In genomic region chr8:124273606-124274218, GRCm38 (mm10) we compare ENCODE assay signal across 11 mouse cellular contexts. TPM values are rescaled to one million over a fixed set of nuclear protein-coding genes. Genes with fewer than 3 reads are reported as not detected.
DNase-seq lines count a peak whose midpoint lies in the region; ATAC-seq lines count a peak whose summit lies in the region.
"Had no signal": no experiment of that assay in that cellular context is flagged by ENCODE, and none has a peak within 500 bp of the region (broad histone marks: within the 10 kb centered on the region; RNA-seq: fewer than 3 reads in every experiment).

No protein-coding gene starts in this region.

- ATAC-seq in hindbrain, embryonic 11.5 days (ENCODE audit: low FRiP score), result no peak
- ATAC-seq in hematopoietic stem cell, adult 5-6 weeks (replicated peaks in 1 of 2; ENCODE audit: insufficient read depth in 1 of 2, low FRiP score in 2 of 2, low TSS enrichment in 1 of 2, low read depth in 1 of 2, poor library complexity in 2 of 2, severe bottlenecking in 2 of 2), result peak; percentile 16 to 19; a peak in 1 of 4 replicates

- H3K36me3 ChIP-seq in hindbrain, embryonic 10.5 days, result peaks cover 27% of the 10 kb centered on the region
- H3K36me3 ChIP-seq in hindbrain, embryonic 11.5 days (ENCODE audit: control insufficient read depth, insufficient read depth, low read length), result 0 out of 2 replicates have a peak, but pooled peaks cover 4% of the 10 kb centered on the region

- H3K27ac ChIP-seq in hindbrain, embryonic 10.5 days, result peak overlapping the region; percentile 51
- no peak overlapping the region for H3K27ac ChIP-seq in hindbrain, embryonic 11.5 days (ENCODE audit: low read depth, low read length)
- H3K27ac ChIP-seq: kidney, postnatal 0 days; limb, embryonic 12.5 days had no signal

- no peak overlapping the region for H3K4me3 ChIP-seq in hindbrain, embryonic 10.5 days
- no peak overlapping the region for H3K4me3 ChIP-seq in hindbrain, embryonic 11.5 days (ENCODE audit: low read depth, low read length)
- H3K4me3 ChIP-seq: limb, embryonic 12.5 days had no signal

- no peak overlapping the region for H3K9ac ChIP-seq in hindbrain, embryonic 11.5 days (ENCODE audit: low read depth, low read length)
- H3K9ac ChIP-seq: limb, embryonic 12.5 days had no signal

- no peaks in the 10 kb centered on the region for H3K27me3 ChIP-seq in hindbrain, embryonic 10.5 days (ENCODE audit: insufficient read depth, poor library complexity, severe bottlenecking)
- H3K27me3 ChIP-seq in hindbrain, embryonic 11.5 days (ENCODE audit: control insufficient read depth, insufficient read depth, low read length), result no peaks in the 10 kb centered on the region
- H3K27me3 ChIP-seq: limb, embryonic 12.5 days had no signal

- no peak overlapping the region for H3K4me2 ChIP-seq in hindbrain, embryonic 11.5 days (replicated peaks; ENCODE audit: low read depth, low read length)
- H3K4me2 ChIP-seq: limb, embryonic 12.5 days had no signal

- peaks cover 51% of the 10 kb centered on the region for H3K4me1 ChIP-seq in hindbrain, embryonic 10.5 days (replicated peaks)
- peaks cover 4% of the 10 kb centered on the region; the same call in 1 of the 2 replicates for H3K4me1 ChIP-seq in hindbrain, embryonic 11.5 days (replicated peaks; ENCODE audit: control insufficient read depth, insufficient read depth, low read length)

- WGBS in hindbrain, embryonic 10.5 days, result 60% methylated on average over 8 of the region's 8 CpGs
- WGBS in hindbrain, embryonic 11.5 days, result 60% methylated on average over 8 of the region's 8 CpGs

- no peak for DNase-seq in hindbrain, embryonic 10.5 days (ENCODE audit: low spot score)
- DNase-seq in hindbrain, embryonic 11.5 days (ENCODE audit: low spot score), result no peak
- peak; percentile 54 to 68 for DNase-seq in CD8-positive naive resting alpha-beta T cell, adult 2 months (ENCODE audit: low read depth in 2 of 2, low spot score in 2 of 2)
- peak; percentile 31 to 32 for DNase-seq in spleen, postnatal 14 days (ENCODE audit: low spot score in 2 of 2)
- no peak for DNase-seq in adrenal gland, postnatal 4 days (ENCODE audit: low spot score in 2 of 2)
- no peak for DNase-seq in right cerebral cortex, postnatal 25 days
- no peak for DNase-seq in kidney, adult 18-20 months
- DNase-seq: cerebellum, adult 18-20 months had no signal

- peaks cover 6% of the 10 kb centered on the region; the same call in 1 of the 2 replicates for H3K9me3 ChIP-seq in hindbrain, embryonic 10.5 days
- H3K9me3 ChIP-seq in hindbrain, embryonic 11.5 days (ENCODE audit: control insufficient read depth, low read length), result no peaks in the 10 kb centered on the region; the same call in 1 of the 2 replicates
- H3K9me3 ChIP-seq: limb, embryonic 12.5 days had no signal

RNA-seq across cellular contexts. Expression of gene Galnt2, which starts 42.5 kb away (rescaled TPM):
- polyA plus RNA-seq in hindbrain, embryonic 10.5 days (2016; fragmentation: Nextera tagmentation; extraction: Ambion mirVana), result 42.2 and 56.0 TPM in 2 replicates
- polyA plus RNA-seq in hindbrain, embryonic 11.5 days (2014; fragmentation: Nextera tagmentation; extraction: Ambion mirVana), result 47.0 and 53.5 TPM in 2 replicates
- total RNA-seq in hematopoietic stem cell, adult 5-6 weeks (2017), result 26.9 and 42.6 TPM in 2 replicates
- total RNA-seq in adrenal gland, postnatal 4 days (2021), result 10 to 100 TPM; 65.3 to 81.1 TPM

Comparison
In these comparisons a context has a peak if more than half of its experiments do, and no peak if none do; other contexts are left out.
1. DNase-seq: peak in CD8-positive naive resting alpha-beta T cell, adult 2 months (2 of 2) and spleen, postnatal 14 days (2 of 2); none in hindbrain, embryonic 10.5 days (single experiment), hindbrain, embryonic 11.5 days (single experiment), adrenal gland, postnatal 4 days (0 of 2), right cerebral cortex, postnatal 25 days (single experiment) and kidney, adult 18-20 months (single experiment).